Mouse (Mus musculus): ENCODE data around the gene Gm20422. TPM values are rescaled to one million over a fixed set of nuclear protein-coding genes. Genes with fewer than 3 reads are reported as not detected.
"Not testable (repeated sequence)": the region's sequence is repeated elsewhere in the genome, so short reads cannot be mapped to it uniquely, and the experiment has no call there.

Gm20422 gene
- polyA plus RNA-seq, 1 experiment from 2014 or later: not detected

GRCm38 (mm10) chr8:69749544-69750454, 24.9 kb downstream of the Gm20422 start, which contains the start of gene Zfp963:
Zfp963 (minus strand) TSS chr8:69749970.
- peak within 1 kb of the TSS; percentile 86 for H3K9ac ChIP-seq
- H3K4me3 ChIP-seq: peak within 1 kb of the TSS; percentile 80
- H3K27ac ChIP-seq: peak within 1 kb of the TSS; percentile 99
- ATAC-seq: peak; percentile 98
- peaks cover 55% of the 10 kb centered on the region for H3K4me1 ChIP-seq
- H3K36me3 ChIP-seq: peaks cover 4% of the 10 kb centered on the region; the same call in 1 of the 2 replicates
- no peaks in the 10 kb centered on the region for H3K9me3 ChIP-seq (replicated peaks)
- WGBS (ENCODE audit: insufficient replicate concordance): 4% methylated on average over 48 of the region's 48 CpGs
- H3K27me3 ChIP-seq (replicated peaks): no peaks in the 10 kb centered on the region
- H3K4me2 ChIP-seq: peak within 1 kb of the TSS; percentile 76

GRCm38 (mm10) chr8:69741231-69741630, 33.5 kb downstream of the Gm20422 start:
- 69% methylated on average over 2 of the region's 2 CpGs for WGBS (ENCODE audit: insufficient replicate concordance)
- H3K4me1 ChIP-seq: 0 out of 2 replicates have a peak, but pooled peaks cover 3% of the 10 kb centered on the region
- no peak overlapping the region for H3K4me3 ChIP-seq
- H3K27ac ChIP-seq: no peak overlapping the region
- H3K9me3 ChIP-seq (replicated peaks): no peaks in the 10 kb centered on the region
- peaks cover 14% of the 10 kb centered on the region for H3K36me3 ChIP-seq
- ATAC-seq: no peak
- no peak overlapping the region for H3K9ac ChIP-seq
- no peak overlapping the region for H3K4me2 ChIP-seq
- H3K27me3 ChIP-seq (replicated peaks): no peaks in the 10 kb centered on the region

- Histone ChIP-seq H3K4me3 (no peak overlapping the region), H3K9ac (no peak overlapping the region), H3K9me3 (replicated peaks) (no peaks in the 10 kb centered on the region), H3K27ac (no peak overlapping the region), H3K4me1 (0 out of 2 replicates have a peak, but pooled peaks cover 3% of the 10 kb centered on the region), H3K36me3 (peaks cover 14% of the 10 kb centered on the region), H3K27me3 (replicated peaks) (no peaks in the 10 kb centered on the region), H3K4me2 (no peak overlapping the region)
- 71% methylated on average over 6 of the region's 6 CpGs for WGBS (ENCODE audit: insufficient replicate concordance)
- no peak for ATAC-seq
Observed at GRCm38 (mm10) chr8:69740763-69741162, 33.9 kb downstream of the Gm20422 start.

- WGBS (ENCODE audit: insufficient replicate concordance): 43% methylated on average over 1 of the region's 1 CpGs
- H3K27me3 ChIP-seq (replicated peaks): no peaks in the 10 kb centered on the region
Observed at GRCm38 (mm10) chr8:69735495-69735894, 39.2 kb downstream of the Gm20422 start.

GRCm38 (mm10) chr8:69717232-69717580, 57.5 kb downstream of the Gm20422 start:
- peak overlapping the region; percentile 68 for H3K4me2 ChIP-seq
- no peak overlapping the region for H3K27ac ChIP-seq
- ATAC-seq: peak; percentile 16
- H3K4me3 ChIP-seq: peak overlapping the region; percentile 88
- peaks cover 19% of the 10 kb centered on the region for H3K36me3 ChIP-seq
- 40% methylated on average over 5 of the region's 5 CpGs for WGBS (ENCODE audit: insufficient replicate concordance)
- no peaks in the 10 kb centered on the region for H3K27me3 ChIP-seq (replicated peaks)
- H3K9me3 ChIP-seq (replicated peaks): no peaks in the 10 kb centered on the region
- peaks cover 29% of the 10 kb centered on the region for H3K4me1 ChIP-seq
- no peak overlapping the region for H3K9ac ChIP-seq

More at GRCm38 (mm10) chr8:69735495-69735894, 39.2 kb downstream of the Gm20422 start:
- Histone ChIP-seq H3K4me1 (peaks cover 9% of the 10 kb centered on the region), H3K27ac (no peak overlapping the region), H3K36me3 (no peaks in the 10 kb centered on the region), H3K9me3 (replicated peaks) (no peaks in the 10 kb centered on the region), H3K9ac (no peak overlapping the region), H3K4me2 (no peak overlapping the region), H3K4me3 (no peak overlapping the region)
- ATAC-seq: no peak

- H3K9ac ChIP-seq: peak overlapping the region; percentile 93
- H3K27me3 ChIP-seq (replicated peaks): no peaks in the 10 kb centered on the region
- H3K36me3 ChIP-seq: peaks cover 25% of the 10 kb centered on the region
- H3K4me1 ChIP-seq: peaks cover 29% of the 10 kb centered on the region
- under 1% methylated on average over 52 of the region's 52 CpGs for WGBS (ENCODE audit: insufficient replicate concordance)
- peak overlapping the region; percentile 88 for H3K4me3 ChIP-seq
- peak overlapping the region; percentile 68 for H3K4me2 ChIP-seq
- no peaks in the 10 kb centered on the region for H3K9me3 ChIP-seq (replicated peaks)
- ATAC-seq: peak; percentile 98
- peak overlapping the region; percentile 99 for H3K27ac ChIP-seq
Observed at GRCm38 (mm10) chr8:69716403-69717231, 58.1 kb downstream of the Gm20422 start.

GRCm38 (mm10) chr8:69715366-69715765, 59.3 kb downstream of the Gm20422 start:
- Histone ChIP-seq H3K27ac (no peak overlapping the region), H3K27me3 (replicated peaks) (no peaks in the 10 kb centered on the region), H3K9me3 (replicated peaks) (no peaks in the 10 kb centered on the region), H3K36me3 (peaks cover 37% of the 10 kb centered on the region), H3K4me1 (peaks cover 29% of the 10 kb centered on the region), H3K4me3 (peak overlapping the region; percentile 88), H3K9ac (peak overlapping the region; percentile 93), H3K4me2 (peak overlapping the region; percentile 59)
- ATAC-seq: no peak
- WGBS (ENCODE audit: insufficient replicate concordance): 73% methylated on average over 6 of the region's 6 CpGs

- Histone ChIP-seq H3K4me2 (no peak overlapping the region), H3K9me3 (replicated peaks) (no peaks in the 10 kb centered on the region), H3K36me3 (peaks cover 56% of the 10 kb centered on the region), H3K9ac (no peak overlapping the region), H3K4me1 (peaks cover 29% of the 10 kb centered on the region), H3K27me3 (replicated peaks) (no peaks in the 10 kb centered on the region), H3K27ac (no peak overlapping the region), H3K4me3 (no peak overlapping the region)
- no peak for ATAC-seq
- 67% methylated on average over 8 of the region's 8 CpGs for WGBS (ENCODE audit: insufficient replicate concordance)
Observed at GRCm38 (mm10) chr8:69713516-69713915, 61.2 kb downstream of the Gm20422 start.

- 90% methylated on average over 10 of the region's 10 CpGs for WGBS (ENCODE audit: insufficient replicate concordance)
- Histone ChIP-seq H3K4me1 (peaks cover 23% of the 10 kb centered on the region), H3K36me3 (peaks cover 85% of the 10 kb centered on the region)
- H3K4me3 ChIP-seq; H3K27ac ChIP-seq; H3K9me3 ChIP-seq (replicated peaks); ATAC-seq; H3K9ac ChIP-seq; H3K4me2 ChIP-seq; H3K27me3 ChIP-seq (replicated peaks): not testable (repeated sequence)
Observed at GRCm38 (mm10) chr8:69710624-69711023, 64.1 kb downstream of the Gm20422 start, which contains the start of gene Zfp869. Zfp869 (minus strand) TSS chr8:69710724.

- Histone ChIP-seq H3K9me3 (replicated peaks) (0 out of 2 replicates have a peak, but pooled peaks cover 9% of the 10 kb centered on the region), H3K9ac (no peak overlapping the region), H3K4me2 (no peak overlapping the region), H3K4me1 (no peaks in the 10 kb centered on the region), H3K36me3 (peaks cover 39% of the 10 kb centered on the region), H3K27ac (no peak overlapping the region), H3K27me3 (replicated peaks) (no peaks in the 10 kb centered on the region), H3K4me3 (no peak overlapping the region)
- 58% methylated on average over 6 of the region's 6 CpGs for WGBS (ENCODE audit: insufficient replicate concordance)
- no peak for ATAC-seq
Observed at GRCm38 (mm10) chr8:69701810-69702209, 72.9 kb downstream of the Gm20422 start.

Measured in liver, embryonic 12.5 days (tissue).